Mouse (Mus musculus) stomach, embryonic 14.5 days (tissue): ENCODE results near the gene Srpx. TPM values are rescaled to one million over a fixed set of nuclear protein-coding genes. Genes with fewer than 3 reads are reported as not detected.

ENCODE experiments used
- ATAC-seq: fragments of 200-750 bp; cut with Nextera tagmentation; 2 replicates; pipeline ENCODE4 v1.8.0; 2017; ENCODE audit warnings: low read depth, moderate TSS enrichment; ENCODE audit not compliant: insufficient number of reproducible peaks, insufficient read depth, low FRiP score
- H3K27ac ChIP-seq: fragments of 300-500 bp; sonication (generic); 2 replicates; pipeline ENCODE4 v1.5.1; 2014; ENCODE audit warnings: mild to moderate bottlenecking, low read length, moderate library complexity, mixed read lengths
- H3K27me3 ChIP-seq: fragments of 300-500 bp; sonication (generic); 2 replicates; pipeline ENCODE4 v1.6.1; 2014; ENCODE audit warnings: low read length, control low read depth, mixed read lengths; ENCODE audit not compliant: control insufficient read depth, insufficient read depth
- H3K36me3 ChIP-seq: fragments of 300-500 bp; sonication (generic); 2 replicates; pipeline ENCODE4 v1.6.1; 2014; ENCODE audit warnings: mild to moderate bottlenecking, control low read depth, low read length, moderate library complexity, mixed read lengths; ENCODE audit not compliant: control insufficient read depth, insufficient read depth
- H3K4me1 ChIP-seq: fragments of 300-500 bp; sonication (generic); 2 replicates; pipeline ENCODE4 v1.6.1; 2014; ENCODE audit warnings: low read length, control low read depth, mixed read lengths; ENCODE audit not compliant: control insufficient read depth, insufficient read depth
- H3K4me2 ChIP-seq: fragments of 300-500 bp; sonication (generic); replicated peaks from 2 replicates; pipeline ENCODE4 v1.6.1; 2014; ENCODE audit warnings: low read depth, low read length, control low read depth
- H3K4me3 ChIP-seq: fragments of 300-500 bp; sonication (generic); 2 replicates; pipeline ENCODE4 v1.5.1; 2014; ENCODE audit warnings: low read depth, low read length, control low read depth
- H3K9ac ChIP-seq: fragments of 300-500 bp; sonication (generic); replicated peaks from 2 replicates; pipeline ENCODE4 v1.6.1; 2014; ENCODE audit warnings: low read depth, mild to moderate bottlenecking, control low read depth, low read length, moderate library complexity, mixed read lengths
- H3K9me3 ChIP-seq: fragments of 300-500 bp; sonication (generic); 2 replicates; pipeline ENCODE4 v1.6.1; 2016; ENCODE audit warnings: low read depth, low read length, control low read depth; ENCODE audit not compliant: control insufficient read depth
- whole genome bisulfite sequencing: fragments of 180-500 bp; shearing (Covaris S2); extraction: QIAGEN DNeasy Blood & Tissue Kit; methylation state at CpG from one replicate; pipeline ENCODE4 v1.1.7; 2014; 5-methylcytosine and 5-hydroxymethylcytosine counted together
- polyA plus RNA-seq: library from polyadenylated mRNA; unstranded; fragments of >200 nt; fragmentation: Nextera tagmentation; extraction: Ambion mirVana; gene quantifications from 2 replicates; pipeline ENCODE4 v1.2.1, GENCODE M21; 2014

Gene Srpx
- polyA plus RNA-seq, 1 experiment from 2014 or later: 24.8 TPM

GRCm38 (mm10) chrX:10010202-10010601 is 107.3 kb downstream of the Srpx start:
- no peaks in the 10 kb centered on the region for H3K27me3 ChIP-seq
- H3K4me1 ChIP-seq: no peaks in the 10 kb centered on the region
- no peaks in the 10 kb centered on the region for H3K36me3 ChIP-seq
- no peak overlapping the region for H3K4me2 ChIP-seq
- ATAC-seq: no peak
- H3K9ac ChIP-seq: no peak overlapping the region
- H3K4me3 ChIP-seq: no peak overlapping the region
- no peaks in the 10 kb centered on the region for H3K9me3 ChIP-seq
- H3K27ac ChIP-seq: no peak overlapping the region

DNA sequence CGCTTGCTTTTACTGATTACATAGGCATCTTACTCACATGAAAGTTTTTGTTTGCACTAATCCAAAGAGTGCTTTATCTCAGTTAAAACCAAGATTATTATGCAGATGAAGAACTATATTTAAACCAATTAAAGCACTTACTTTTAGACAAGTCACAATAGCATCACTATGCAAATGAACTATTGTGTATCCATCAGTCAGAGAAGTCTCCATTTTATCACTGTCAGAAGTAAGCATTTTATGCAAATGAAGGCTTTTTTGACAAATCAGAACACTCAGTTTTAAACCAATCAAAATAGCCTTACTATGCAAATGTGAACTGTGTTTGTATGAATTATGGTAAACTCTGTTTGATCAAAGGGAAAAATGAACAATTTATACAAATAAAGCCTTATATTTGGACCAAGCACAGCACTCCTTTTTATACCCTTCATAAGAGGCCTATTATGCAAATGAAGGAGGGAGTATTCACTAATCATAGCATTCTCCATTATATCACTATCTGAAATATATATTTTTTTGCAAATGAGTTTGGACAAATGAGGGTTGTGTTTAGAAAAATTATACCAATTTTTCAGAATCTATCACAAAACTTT is 109.7 kb downstream of the Srpx start:
- H3K27me3 ChIP-seq: no peaks in the 10 kb centered on the region
- H3K36me3 ChIP-seq: no peaks in the 10 kb centered on the region
- no peak overlapping the region for H3K27ac ChIP-seq
- H3K4me2 ChIP-seq: no peak overlapping the region
- H3K4me3 ChIP-seq: no peak overlapping the region
- no peaks in the 10 kb centered on the region for H3K9me3 ChIP-seq
- ATAC-seq: no peak
- 80% methylated on average over 1 of the region's 1 CpGs for WGBS
- no peak overlapping the region for H3K9ac ChIP-seq
- H3K4me1 ChIP-seq: no peaks in the 10 kb centered on the region

DNA sequence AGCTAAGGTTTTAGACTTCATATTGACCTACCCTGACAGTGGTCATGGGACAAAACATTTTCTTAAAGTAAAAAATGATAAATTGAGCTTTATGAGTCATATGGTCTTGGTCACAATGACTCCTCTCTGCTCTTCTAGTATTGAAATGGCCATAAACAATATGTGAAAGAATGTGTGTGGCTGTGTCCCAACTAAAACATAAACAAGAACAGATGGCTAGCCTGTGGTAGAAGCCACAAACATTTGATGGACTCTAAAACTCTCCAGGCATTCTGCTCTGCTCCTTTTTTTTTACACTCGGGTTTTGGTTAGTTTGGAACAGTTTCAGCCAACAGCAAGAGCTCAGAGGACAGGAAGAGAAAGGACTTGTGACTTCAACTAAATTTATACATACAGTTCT is 111.6 kb downstream of the Srpx start:
- H3K9ac ChIP-seq: no peak overlapping the region

GRCm38 (mm10) chrX:10000718-10001117 is 116.8 kb downstream of the Srpx start:
- H3K4me1 ChIP-seq: no peaks in the 10 kb centered on the region
- no peak overlapping the region for H3K4me3 ChIP-seq
- ATAC-seq: no peak
- WGBS: 55% methylated on average over 1 of the region's 1 CpGs
- no peak overlapping the region for H3K9ac ChIP-seq
- H3K9me3 ChIP-seq: no peaks in the 10 kb centered on the region
- H3K36me3 ChIP-seq: no peaks in the 10 kb centered on the region
- H3K4me2 ChIP-seq: no peak overlapping the region
- H3K27ac ChIP-seq: no peak overlapping the region
- no peaks in the 10 kb centered on the region for H3K27me3 ChIP-seq

More for the DNA sequence above, 111.6 kb downstream of the Srpx start:
- Histone ChIP-seq H3K4me3 (no peak overlapping the region), H3K27me3 (no peaks in the 10 kb centered on the region), H3K36me3 (no peaks in the 10 kb centered on the region), H3K9me3 (no peaks in the 10 kb centered on the region), H3K27ac (no peak overlapping the region), H3K4me1 (no peaks in the 10 kb centered on the region), H3K4me2 (no peak overlapping the region)
- ATAC-seq: no peak
- 59% methylated on average over 1 of the region's 1 CpGs for WGBS

Other genes starting within 250 kb of the Srpx start
- gene Sytl5, start 232.1 kb downstream of the Srpx start, polyA plus RNA-seq: 2.6 and 4.6 TPM in 2 replicates
- gene Rpgr, start 99.2 kb upstream of the Srpx start, polyA plus RNA-seq: 14.0 and 14.6 TPM in 2 replicates
- 0.10 and 0.28 TPM in 2 replicates for gene Otc, start 134.6 kb upstream of the Srpx start, polyA plus RNA-seq